Mouse (Mus musculus): ENCODE measurements around the gene Vwa7. TPM values are rescaled to one million over a fixed set of nuclear protein-coding genes. Genes with fewer than 3 reads are reported as not detected.
"Not testable (repeated sequence)": the region's sequence is repeated elsewhere in the genome, so short reads cannot be mapped to it uniquely, and the experiment has no call there.

Gene Vwa7
- polyA plus RNA-seq, 1 experiment from 2014 or later, result 0.36 TPM

- Histone ChIP-seq H3K36me3 (ENCODE audit: control insufficient read depth, insufficient read depth, low read length) (no peaks in the 10 kb centered on the region), H3K9me3 (ENCODE audit: control insufficient read depth, low read length) (no peaks in the 10 kb centered on the region), H3K4me3 (ENCODE audit: low read depth, low read length) (no peak overlapping the region), H3K9ac (ENCODE audit: low read depth, low read length) (no peak overlapping the region), H3K27ac (ENCODE audit: low read depth, low read length) (no peak overlapping the region), H3K4me2 (replicated peaks; ENCODE audit: low read depth, low read length) (no peak overlapping the region), H3K4me1 (replicated peaks; ENCODE audit: control insufficient read depth, insufficient read depth, low read length) (peaks cover 11% of the 10 kb centered on the region), H3K27me3 (ENCODE audit: control insufficient read depth, insufficient read depth, low read length) (no peaks in the 10 kb centered on the region)
- DNase-seq (ENCODE audit: low spot score) (no peak), ATAC-seq (ENCODE audit: low FRiP score) (no peak)
- 90% methylated on average over 11 of the region's 11 CpGs for WGBS
These were observed 14.9 kb downstream of the Vwa7 start for GRCm38 (mm10) chr17:35031272-35031671.

DNA sequence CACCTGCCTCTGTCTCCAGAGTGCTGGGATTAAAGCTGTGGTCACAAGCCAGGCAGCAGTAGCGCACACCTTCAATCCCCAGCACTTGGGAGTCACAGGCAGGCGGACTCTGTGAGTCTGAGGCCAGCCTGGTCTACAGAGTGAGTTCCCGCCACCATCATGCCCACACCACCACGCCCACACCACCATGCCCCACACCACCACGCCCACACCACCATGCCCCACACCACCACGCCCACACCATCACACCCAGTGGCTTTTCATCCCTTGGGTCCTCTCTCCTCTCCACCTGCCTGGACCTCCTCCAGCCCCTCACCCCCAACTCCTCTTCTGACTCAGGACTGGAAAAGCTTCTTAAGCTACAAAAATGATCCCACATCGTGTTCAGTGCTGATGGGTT, 15.5 kb downstream of the Vwa7 start:
- Histone ChIP-seq H3K4me2 (replicated peaks; ENCODE audit: low read depth, low read length) (no peak overlapping the region), H3K9ac (ENCODE audit: low read depth, low read length) (no peak overlapping the region), H3K4me1 (replicated peaks; ENCODE audit: control insufficient read depth, insufficient read depth, low read length) (peaks cover 11% of the 10 kb centered on the region), H3K36me3 (ENCODE audit: control insufficient read depth, insufficient read depth, low read length) (no peaks in the 10 kb centered on the region), H3K4me3 (ENCODE audit: low read depth, low read length) (no peak overlapping the region), H3K9me3 (ENCODE audit: control insufficient read depth, low read length) (no peaks in the 10 kb centered on the region), H3K27ac (ENCODE audit: low read depth, low read length) (no peak overlapping the region), H3K27me3 (ENCODE audit: control insufficient read depth, insufficient read depth, low read length) (no peaks in the 10 kb centered on the region)
- ATAC-seq (ENCODE audit: low FRiP score) (no peak), DNase-seq (ENCODE audit: low spot score) (no peak)
- 89% methylated on average over 7 of the region's 7 CpGs for WGBS

GRCm38 (mm10) chr17:35032323-35032870, 16.0 kb downstream of the Vwa7 start:
- ATAC-seq (ENCODE audit: low FRiP score) (no peak), DNase-seq (ENCODE audit: low spot score) (no peak)
- no peak overlapping the region for H3K4me2 ChIP-seq (replicated peaks; ENCODE audit: low read depth, low read length)
- H3K27ac ChIP-seq (ENCODE audit: low read depth, low read length), result no peak overlapping the region
- no peak overlapping the region for H3K9ac ChIP-seq (ENCODE audit: low read depth, low read length)
- H3K4me3 ChIP-seq (ENCODE audit: low read depth, low read length), result no peak overlapping the region
- 73% methylated on average over 8 of the region's 8 CpGs for WGBS
- no peaks in the 10 kb centered on the region for H3K9me3 ChIP-seq (ENCODE audit: control insufficient read depth, low read length)
- no peaks in the 10 kb centered on the region for H3K27me3 ChIP-seq (ENCODE audit: control insufficient read depth, insufficient read depth, low read length)
- H3K4me1 ChIP-seq (replicated peaks; ENCODE audit: control insufficient read depth, insufficient read depth, low read length), result peaks cover 9% of the 10 kb centered on the region
- H3K36me3 ChIP-seq (ENCODE audit: control insufficient read depth, insufficient read depth, low read length), result no peaks in the 10 kb centered on the region

DNA sequence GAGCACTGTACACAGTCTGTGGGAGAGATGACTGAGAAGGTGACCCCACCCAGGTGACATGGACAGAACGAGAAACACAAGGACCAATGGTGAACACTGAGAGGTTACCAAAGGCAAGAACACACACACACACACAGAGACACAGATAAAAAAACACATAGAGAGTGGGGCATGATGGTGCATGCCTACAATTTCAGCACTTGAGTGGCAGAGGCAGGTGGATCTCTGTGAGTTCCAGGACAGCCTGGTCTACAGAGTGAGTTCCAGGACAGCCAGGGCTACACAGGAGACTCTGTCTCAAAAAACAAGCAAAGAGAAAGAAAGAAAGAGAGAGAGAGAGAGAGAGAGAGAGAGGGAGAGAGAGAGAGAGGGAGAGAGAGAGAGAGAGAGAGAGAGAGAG, 17.3 kb downstream of the Vwa7 start:
- WGBS, result 90% methylated on average over 1 of the region's 1 CpGs
- not testable (repeated sequence) for H3K27me3 ChIP-seq (ENCODE audit: control insufficient read depth, insufficient read depth, low read length); H3K27ac ChIP-seq (ENCODE audit: low read depth, low read length)

GRCm38 (mm10) chr17:35034896-35035295, 18.5 kb downstream of the Vwa7 start:
- H3K27ac ChIP-seq (ENCODE audit: low read depth, low read length), result no peak overlapping the region
- H3K9ac ChIP-seq (ENCODE audit: low read depth, low read length), result no peak overlapping the region
- H3K36me3 ChIP-seq (ENCODE audit: control insufficient read depth, insufficient read depth, low read length), result no peaks in the 10 kb centered on the region
- DNase-seq (ENCODE audit: low spot score) (no peak), ATAC-seq (ENCODE audit: low FRiP score) (no peak)
- H3K9me3 ChIP-seq (ENCODE audit: control insufficient read depth, low read length), result no peaks in the 10 kb centered on the region
- 81% methylated on average over 6 of the region's 6 CpGs for WGBS
- H3K4me1 ChIP-seq (replicated peaks; ENCODE audit: control insufficient read depth, insufficient read depth, low read length), result peaks cover 4% of the 10 kb centered on the region; the same call in 1 of the 2 replicates
- no peak overlapping the region for H3K4me3 ChIP-seq (ENCODE audit: low read depth, low read length)
- no peaks in the 10 kb centered on the region for H3K27me3 ChIP-seq (ENCODE audit: control insufficient read depth, insufficient read depth, low read length)
- no peak overlapping the region for H3K4me2 ChIP-seq (replicated peaks; ENCODE audit: low read depth, low read length)

More for the DNA sequence above, 17.3 kb downstream of the Vwa7 start:
- DNase-seq (ENCODE audit: low spot score); H3K9ac ChIP-seq (ENCODE audit: low read depth, low read length); H3K36me3 ChIP-seq (ENCODE audit: control insufficient read depth, insufficient read depth, low read length); H3K4me2 ChIP-seq (replicated peaks; ENCODE audit: low read depth, low read length); H3K9me3 ChIP-seq (ENCODE audit: control insufficient read depth, low read length); H3K4me1 ChIP-seq (replicated peaks; ENCODE audit: control insufficient read depth, insufficient read depth, low read length); H3K4me3 ChIP-seq (ENCODE audit: low read depth, low read length); ATAC-seq (ENCODE audit: low FRiP score): not testable (repeated sequence)

DNA sequence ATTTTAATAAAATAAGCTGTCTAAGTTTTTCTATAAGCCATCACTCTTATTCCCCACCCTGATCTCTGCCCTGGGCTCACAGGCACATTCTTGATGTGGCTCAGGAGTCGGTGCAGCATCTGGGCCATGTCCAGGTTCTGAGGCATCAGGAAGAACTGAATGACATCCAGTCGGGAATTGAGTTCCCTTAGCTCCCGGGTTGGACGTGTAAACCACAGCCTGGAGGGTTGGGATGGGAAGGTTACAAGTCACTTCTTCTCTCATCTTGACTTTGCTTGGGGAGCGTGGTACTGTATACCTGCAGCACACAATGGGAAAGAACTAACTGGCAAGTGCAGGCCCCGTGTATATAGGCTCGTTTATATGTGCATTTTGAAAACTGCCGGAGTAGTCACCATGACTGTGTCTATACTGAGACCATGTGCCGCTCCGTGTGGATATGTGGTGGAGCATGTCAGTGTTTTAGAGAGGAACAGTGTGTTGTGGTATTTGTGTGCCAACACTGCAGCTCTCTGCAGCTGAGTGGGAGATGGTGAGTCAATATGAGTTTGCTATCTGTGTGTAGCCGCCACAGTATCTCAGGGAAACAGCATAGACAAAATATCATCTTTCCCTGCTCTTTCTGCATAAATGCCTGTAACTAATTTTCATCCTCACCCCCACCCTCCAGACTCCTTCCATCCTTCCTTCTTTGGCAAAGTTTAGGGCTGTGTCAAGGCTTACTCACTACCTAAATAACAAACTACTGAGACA, 22.9 kb downstream of the Vwa7 start:
- H3K9ac ChIP-seq (ENCODE audit: low read depth, low read length), result no peak overlapping the region
- DNase-seq (ENCODE audit: low spot score) (no peak), ATAC-seq (ENCODE audit: low FRiP score) (no peak)
- 86% methylated on average over 11 of the region's 11 CpGs for WGBS
- H3K4me1 ChIP-seq (replicated peaks; ENCODE audit: control insufficient read depth, insufficient read depth, low read length), result no peaks in the 10 kb centered on the region
- no peak overlapping the region for H3K4me2 ChIP-seq (replicated peaks; ENCODE audit: low read depth, low read length)
- H3K27me3 ChIP-seq (ENCODE audit: control insufficient read depth, insufficient read depth, low read length), result no peaks in the 10 kb centered on the region
- no peaks in the 10 kb centered on the region for H3K9me3 ChIP-seq (ENCODE audit: control insufficient read depth, low read length)
- H3K36me3 ChIP-seq (ENCODE audit: control insufficient read depth, insufficient read depth, low read length), result no peaks in the 10 kb centered on the region
- H3K27ac ChIP-seq (ENCODE audit: low read depth, low read length), result no peak overlapping the region
- no peak overlapping the region for H3K4me3 ChIP-seq (ENCODE audit: low read depth, low read length)

DNA sequence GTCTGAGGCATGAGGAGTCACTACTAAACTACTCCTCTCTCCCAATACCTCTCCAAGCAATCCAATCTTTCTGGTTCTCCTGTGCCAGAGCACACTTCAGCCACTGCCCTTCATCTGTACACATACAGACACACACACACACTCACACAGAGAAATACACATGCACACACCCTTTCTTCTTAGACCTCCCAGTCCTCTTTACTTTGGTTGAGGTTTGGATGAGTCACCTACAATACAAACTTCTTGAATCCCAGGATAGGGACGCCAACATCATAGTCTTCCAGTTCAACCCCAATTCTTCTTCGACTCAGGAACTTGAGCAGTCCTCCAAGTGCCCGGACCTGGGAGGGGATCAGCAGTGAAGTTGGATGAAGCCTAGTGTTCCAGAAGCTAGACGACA, 27.4 kb downstream of the Vwa7 start:
- Histone ChIP-seq H3K4me3 (ENCODE audit: low read depth, low read length) (no peak overlapping the region), H3K4me1 (replicated peaks; ENCODE audit: control insufficient read depth, insufficient read depth, low read length) (no peaks in the 10 kb centered on the region), H3K9me3 (ENCODE audit: control insufficient read depth, low read length) (no peaks in the 10 kb centered on the region), H3K9ac (ENCODE audit: low read depth, low read length) (no peak overlapping the region), H3K36me3 (ENCODE audit: control insufficient read depth, insufficient read depth, low read length) (no peaks in the 10 kb centered on the region), H3K27ac (ENCODE audit: low read depth, low read length) (no peak overlapping the region), H3K4me2 (replicated peaks; ENCODE audit: low read depth, low read length) (no peak overlapping the region), H3K27me3 (ENCODE audit: control insufficient read depth, insufficient read depth, low read length) (no peaks in the 10 kb centered on the region)
- WGBS, result 89% methylated on average over 4 of the region's 4 CpGs
- DNase-seq (ENCODE audit: low spot score) (no peak), ATAC-seq (ENCODE audit: low FRiP score) (no peak)

DNA sequence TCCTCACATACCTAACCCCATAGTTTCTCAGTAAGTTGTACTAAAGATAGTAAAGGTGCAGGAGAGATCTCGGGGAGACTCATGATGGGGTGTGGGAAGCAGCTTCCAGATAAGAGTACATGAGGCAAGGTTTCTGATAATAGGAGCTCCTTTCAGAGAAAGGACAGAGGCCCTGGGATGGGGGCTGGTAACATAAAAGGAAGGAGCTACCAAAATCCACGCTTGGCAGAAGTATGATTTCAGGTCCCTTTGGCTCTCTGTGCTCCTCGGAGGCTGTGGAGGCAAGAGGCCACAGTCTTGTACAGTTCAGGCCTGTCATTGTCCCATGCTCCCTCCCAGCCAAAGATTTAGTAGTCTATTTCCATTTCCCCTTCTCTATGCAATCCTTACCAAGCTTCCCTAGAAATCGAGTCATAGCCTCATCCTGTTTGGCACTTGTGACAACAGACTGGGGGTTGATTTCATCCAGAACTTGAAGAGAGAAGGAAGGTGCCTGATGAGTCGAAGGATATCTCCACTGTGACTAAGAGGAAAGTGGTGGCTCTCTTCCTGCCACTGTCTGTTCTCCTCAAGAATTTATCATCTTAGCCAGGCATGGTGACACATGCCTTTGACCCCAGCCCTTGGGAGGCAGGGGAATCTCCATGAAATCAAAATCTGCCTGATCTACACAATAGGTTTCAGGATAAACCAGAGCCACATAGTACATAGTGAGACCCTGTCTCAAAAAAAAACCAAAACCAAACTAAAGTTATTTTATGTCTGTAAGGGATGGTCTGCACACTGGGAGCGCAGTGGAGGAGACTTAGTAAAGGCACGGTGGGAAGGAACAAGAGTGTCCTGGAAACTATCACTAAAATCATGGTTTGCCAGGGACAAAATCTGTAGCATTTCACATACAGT, 28.8 kb downstream of the Vwa7 start:
- H3K27me3 ChIP-seq (ENCODE audit: control insufficient read depth, insufficient read depth, low read length), result no peaks in the 10 kb centered on the region
- no peak for DNase-seq (ENCODE audit: low spot score)
- no peak overlapping the region for H3K4me3 ChIP-seq (ENCODE audit: low read depth, low read length)
- H3K27ac ChIP-seq (ENCODE audit: low read depth, low read length), result no peak overlapping the region
- H3K9me3 ChIP-seq (ENCODE audit: control insufficient read depth, low read length), result no peaks in the 10 kb centered on the region
- 86% methylated on average over 7 of the region's 7 CpGs for WGBS
- no peak for ATAC-seq (ENCODE audit: low FRiP score)
- no peaks in the 10 kb centered on the region for H3K36me3 ChIP-seq (ENCODE audit: control insufficient read depth, insufficient read depth, low read length)
- H3K4me2 ChIP-seq (replicated peaks; ENCODE audit: low read depth, low read length), result peak overlapping the region; percentile 92; the same call in 1 of the 2 replicates
- no peak overlapping the region; the same call in 1 of the 2 replicates for H3K9ac ChIP-seq (ENCODE audit: low read depth, low read length)
- H3K4me1 ChIP-seq (replicated peaks; ENCODE audit: control insufficient read depth, insufficient read depth, low read length), result no peaks in the 10 kb centered on the region; the same call in 1 of the 2 replicates

All from hindbrain, embryonic 11.5 days (tissue).